Mouse (Mus musculus) small intestine, adult 2 months (tissue): ENCODE measurements at regions not wholly inside any gene's neighbourhood (a gene's known extent, or its start where the extent isn't known, plus 50 kb on each side); places are given as distances from the start of the nearest gene placed in this dataset.

Experiments used
- H3K27ac ChIP-seq: fragments of 200-500 bp; 2 replicates; pipeline ENCODE4 v1.5.1; 2012; ENCODE audit warnings: low read depth, low read length, control low read depth, inconsistent platforms; ENCODE audit not compliant: insufficient read depth
- H3K27me3 ChIP-seq: fragments of 200-500 bp; 2 replicates; pipeline ENCODE4 v1.6.1; 2012; ENCODE audit warnings: mild to moderate bottlenecking, moderate library complexity, low read length, inconsistent platforms; ENCODE audit not compliant: control insufficient read depth, insufficient read depth
- H3K36me3 ChIP-seq: fragments of 200-500 bp; 2 replicates; pipeline ENCODE4 v1.6.1; 2012; ENCODE audit warnings: mild to moderate bottlenecking, low read length, control low read depth, inconsistent platforms; ENCODE audit not compliant: control insufficient read depth, insufficient read depth
- H3K4me1 ChIP-seq: fragments of 200-500 bp; 2 replicates; pipeline ENCODE4 v1.6.1; 2012; ENCODE audit warnings: low read length, inconsistent platforms, mixed read lengths; ENCODE audit not compliant: control insufficient read depth, insufficient read depth, insufficient read length
- H3K4me3 ChIP-seq: fragments of 200-500 bp; 2 replicates; pipeline ENCODE4 v1.5.1; 2012; ENCODE audit warnings: low read depth, mild to moderate bottlenecking, control low read depth, inconsistent platforms, low read length, moderate library complexity
- CTCF ChIP-seq: fragments of 200-500 bp; IDR thresholded peaks from 2 replicates; pipeline ENCODE4 v1.5.1; 2012; ENCODE audit warnings: low read depth, mild to moderate bottlenecking, control low read depth, inconsistent platforms, low read length, moderate library complexity, mixed read lengths; ENCODE audit not compliant: insufficient replicate concordance, insufficient read length; ENCODE audit errors: extremely low read depth
- POLR2A ChIP-seq: fragments of 200-500 bp; IDR thresholded peaks from 2 replicates; pipeline ENCODE4 v1.6.1; 2012; ENCODE audit warnings: low read depth, mild to moderate bottlenecking, control low read depth, inconsistent platforms, low read length, moderate library complexity
- WGBS: fragments of 180-500 bp; shearing (Covaris S2); methylation state at CpG from one replicate; pipeline ENCODE4 v1.1.7; 2018; 5-methylcytosine and 5-hydroxymethylcytosine counted together

DNA sequence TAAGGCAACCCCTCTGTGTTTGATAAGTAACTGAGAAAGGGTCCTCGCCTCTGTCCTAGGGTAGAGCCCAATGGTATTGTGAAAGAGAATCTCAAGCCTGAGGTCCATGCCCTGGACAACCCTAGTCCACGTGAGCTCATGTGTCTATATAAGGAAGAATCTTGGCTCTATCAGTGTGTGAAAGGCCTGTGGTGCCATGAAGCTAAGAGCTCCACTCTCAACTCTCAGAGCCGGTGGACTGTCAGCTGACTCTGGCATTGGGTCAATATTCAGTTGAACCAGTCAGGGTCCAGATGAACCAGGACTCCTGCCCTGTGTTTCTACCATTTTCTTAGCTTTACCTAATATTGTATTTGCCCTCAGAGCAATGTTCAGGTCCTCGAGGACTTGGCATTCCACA is 88.5 kb downstream of the Tmx1 start:
- Histone ChIP-seq H3K4me1 (0 out of 2 replicates have a peak, but pooled peaks cover 3% of the 10 kb centered on the region), H3K4me3 (no peak overlapping the region), H3K36me3 (no peaks in the 10 kb centered on the region), H3K27me3 (no peaks in the 10 kb centered on the region), H3K27ac (no peak overlapping the region)
- TF ChIP-seq POLR2A (no peak), CTCF (no peak)
- WGBS = 75% methylated on average over 4 of the region's 4 CpGs

DNA sequence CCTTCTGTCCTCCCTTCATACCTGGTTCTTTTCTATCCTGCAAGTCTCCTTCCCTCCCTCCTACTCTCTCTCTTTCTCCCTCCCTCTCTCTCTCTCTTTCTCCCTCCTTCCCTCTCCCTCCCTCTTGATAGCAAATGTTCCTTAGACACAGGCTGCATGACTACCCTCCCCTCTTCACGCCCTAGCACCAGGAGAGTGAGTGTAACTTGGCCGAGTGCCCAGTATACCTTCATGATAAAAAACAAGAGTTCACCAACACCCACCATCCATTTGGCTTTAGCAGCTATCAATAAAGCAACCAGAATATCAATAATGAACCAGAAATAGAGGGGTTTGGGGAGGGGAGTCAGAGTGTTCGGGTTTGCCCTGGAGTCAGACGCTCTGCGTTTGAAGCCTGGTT is 90.4 kb downstream of the Tmx1 start:
- Histone ChIP-seq H3K4me3 (no peak overlapping the region), H3K27me3 (no peaks in the 10 kb centered on the region), H3K36me3 (no peaks in the 10 kb centered on the region), H3K4me1 (0 out of 2 replicates have a peak, but pooled peaks cover 3% of the 10 kb centered on the region), H3K27ac (no peak overlapping the region)
- TF ChIP-seq POLR2A = no peak
- no peak for TF ChIP-seq CTCF
- WGBS = 32% methylated on average over 5 of the region's 5 CpGs

DNA sequence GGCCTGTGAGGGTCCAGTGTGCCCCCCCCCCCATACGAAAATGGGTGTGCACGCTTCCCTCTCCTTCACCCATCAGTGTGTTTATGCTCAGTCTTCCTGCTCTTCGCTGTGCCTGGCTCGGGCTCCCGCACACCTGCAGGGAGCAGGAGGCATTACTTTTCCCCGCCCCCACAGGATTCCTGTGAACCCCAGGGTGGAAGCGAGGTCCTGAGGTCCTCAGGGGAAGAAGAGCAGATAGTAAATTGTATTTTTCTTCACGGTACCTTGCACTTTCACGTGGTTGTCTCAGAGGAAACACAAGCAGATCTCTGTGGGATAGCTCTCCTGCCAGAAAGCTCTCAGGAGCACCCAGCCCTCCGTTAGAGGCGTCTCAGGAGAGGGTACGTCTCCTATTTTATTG is 91.4 kb downstream of the Tmx1 start:
- Histone ChIP-seq H3K27me3 (no peaks in the 10 kb centered on the region), H3K4me1 (0 out of 2 replicates have a peak, but pooled peaks cover 3% of the 10 kb centered on the region), H3K36me3 (no peaks in the 10 kb centered on the region), H3K4me3 (no peak overlapping the region), H3K27ac (no peak overlapping the region)
- TF ChIP-seq POLR2A = no peak
- no peak for TF ChIP-seq CTCF
- 42% methylated on average over 12 of the region's 12 CpGs for WGBS

DNA sequence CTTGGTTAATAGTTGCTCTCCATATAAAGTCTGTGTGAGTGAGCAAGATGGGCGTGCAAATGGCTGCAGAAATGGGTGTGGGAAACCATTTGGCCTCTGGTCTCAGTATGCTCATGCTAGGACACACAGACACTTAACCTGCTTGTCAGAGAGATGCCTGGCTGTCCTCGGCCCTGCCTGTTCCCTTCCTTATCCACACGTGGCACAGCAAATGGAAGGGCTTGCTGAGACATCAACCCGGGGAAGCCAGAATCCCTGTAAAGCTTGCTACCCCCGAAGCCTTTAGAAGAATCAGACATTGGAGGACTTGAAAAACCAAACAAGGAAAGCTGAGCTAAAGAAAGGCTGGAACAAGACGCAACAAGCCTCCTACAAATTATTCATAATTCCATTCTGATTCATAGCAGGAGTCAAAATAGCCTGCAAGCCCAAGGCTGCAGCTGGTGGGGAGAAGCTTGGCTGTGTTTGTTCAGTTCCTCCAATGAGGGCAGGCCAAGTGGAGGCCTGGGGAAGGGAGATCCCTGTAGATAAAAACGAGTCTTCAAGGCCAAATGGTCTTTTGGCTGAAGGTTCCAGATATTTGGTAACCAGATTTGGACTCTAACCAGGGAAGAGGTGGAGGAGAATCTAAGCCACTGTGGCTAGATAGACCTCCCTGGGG is 92.1 kb downstream of the Tmx1 start:
- H3K4me3 ChIP-seq = no peak overlapping the region
- TF ChIP-seq CTCF (no peak), POLR2A (no peak)
- 60% methylated on average over 7 of the region's 7 CpGs for WGBS
- H3K27ac ChIP-seq = no peak overlapping the region
- no peaks in the 10 kb centered on the region for H3K27me3 ChIP-seq
- no peaks in the 10 kb centered on the region for H3K36me3 ChIP-seq
- H3K4me1 ChIP-seq = 0 out of 2 replicates have a peak, but pooled peaks cover 3% of the 10 kb centered on the region

DNA sequence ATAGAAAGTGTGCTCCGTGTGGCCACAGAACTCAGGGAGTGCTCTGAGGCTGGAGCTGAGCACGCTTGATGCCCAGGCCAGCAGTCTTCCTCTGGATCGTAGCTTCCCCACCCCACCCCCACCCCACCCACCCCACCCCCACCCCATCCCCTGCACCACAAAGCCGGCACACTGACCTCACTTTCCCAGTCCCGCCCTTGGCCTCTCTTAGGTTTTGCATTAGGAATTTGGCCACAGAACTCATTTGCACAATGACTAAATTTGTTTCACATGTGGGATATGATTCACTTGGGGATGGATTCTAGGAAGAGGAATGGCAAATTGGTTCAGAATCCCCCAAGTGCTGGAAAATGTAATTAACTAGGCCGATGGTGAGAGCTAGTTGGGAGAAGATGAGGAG is 94.3 kb downstream of the Tmx1 start:
- H3K4me1 ChIP-seq = 0 out of 2 replicates have a peak, but pooled peaks cover 3% of the 10 kb centered on the region
- H3K27ac ChIP-seq = no peak overlapping the region
- no peak overlapping the region for H3K4me3 ChIP-seq
- WGBS = 64% methylated on average over 6 of the region's 6 CpGs
- TF ChIP-seq CTCF (no peak), POLR2A (no peak)
- no peaks in the 10 kb centered on the region for H3K36me3 ChIP-seq
- H3K27me3 ChIP-seq = no peaks in the 10 kb centered on the region

DNA sequence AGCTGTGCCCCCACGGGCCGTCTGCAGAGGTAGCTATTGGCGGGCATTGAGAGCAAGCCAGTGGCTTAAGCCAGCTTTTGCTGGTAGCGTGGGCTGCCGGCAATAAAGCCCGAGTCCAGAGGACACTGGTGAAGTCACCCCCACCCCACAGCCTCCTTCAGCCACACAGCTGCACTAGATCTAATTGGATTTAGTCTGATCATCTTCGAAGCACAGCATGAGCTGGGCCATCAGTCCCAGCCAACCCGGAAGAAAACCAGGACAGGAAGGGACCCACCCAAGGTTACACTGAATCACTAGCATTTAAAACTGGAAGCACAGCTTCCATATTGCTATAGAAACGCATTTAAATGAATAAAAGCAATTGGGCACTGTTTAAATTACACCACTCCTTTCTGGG is 96.4 kb downstream of the Tmx1 start:
- 80% methylated on average over 9 of the region's 9 CpGs for WGBS
- no peak for TF ChIP-seq POLR2A
- TF ChIP-seq CTCF = no peak
- no peaks in the 10 kb centered on the region for H3K4me1 ChIP-seq
- H3K27ac ChIP-seq = no peak overlapping the region
- H3K36me3 ChIP-seq = no peaks in the 10 kb centered on the region
- H3K27me3 ChIP-seq = no peaks in the 10 kb centered on the region
- H3K4me3 ChIP-seq = no peak overlapping the region

DNA sequence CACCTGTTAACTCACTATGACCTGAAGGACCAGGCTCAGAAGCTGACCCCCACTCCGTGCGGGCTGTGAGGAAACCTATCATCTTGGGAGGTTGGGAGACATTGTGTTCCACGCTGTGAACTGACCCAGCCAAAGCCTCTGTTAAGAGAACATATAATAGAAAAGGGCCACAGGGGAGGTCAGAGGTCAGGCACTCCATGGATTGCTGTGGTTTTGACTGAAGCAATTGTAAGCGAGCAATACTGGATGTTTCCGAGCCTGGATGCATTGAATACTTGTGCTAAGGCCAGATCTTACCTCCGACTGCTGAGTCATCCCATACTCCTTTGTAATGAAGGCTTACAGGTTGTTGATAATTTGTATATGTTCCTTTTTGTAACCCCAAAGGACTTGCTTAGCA is 101.0 kb downstream of the Tmx1 start:
- Histone ChIP-seq H3K4me3 (no peak overlapping the region), H3K27ac (no peak overlapping the region), H3K27me3 (no peaks in the 10 kb centered on the region), H3K4me1 (no peaks in the 10 kb centered on the region), H3K36me3 (no peaks in the 10 kb centered on the region)
- TF ChIP-seq CTCF (no peak), POLR2A (no peak)
- WGBS = 88% methylated on average over 6 of the region's 6 CpGs
